Mouse (Mus musculus) embryo, embryonic 11.5 days (tissue): ENCODE data around the gene March2.

ENCODE experiments used
- DNase-seq: peaks from one replicate; pipeline ENCODE4 v3.0.0-alpha.2; 2012; ENCODE audit warnings: low read depth, low spot score

Gene March2

DNA sequence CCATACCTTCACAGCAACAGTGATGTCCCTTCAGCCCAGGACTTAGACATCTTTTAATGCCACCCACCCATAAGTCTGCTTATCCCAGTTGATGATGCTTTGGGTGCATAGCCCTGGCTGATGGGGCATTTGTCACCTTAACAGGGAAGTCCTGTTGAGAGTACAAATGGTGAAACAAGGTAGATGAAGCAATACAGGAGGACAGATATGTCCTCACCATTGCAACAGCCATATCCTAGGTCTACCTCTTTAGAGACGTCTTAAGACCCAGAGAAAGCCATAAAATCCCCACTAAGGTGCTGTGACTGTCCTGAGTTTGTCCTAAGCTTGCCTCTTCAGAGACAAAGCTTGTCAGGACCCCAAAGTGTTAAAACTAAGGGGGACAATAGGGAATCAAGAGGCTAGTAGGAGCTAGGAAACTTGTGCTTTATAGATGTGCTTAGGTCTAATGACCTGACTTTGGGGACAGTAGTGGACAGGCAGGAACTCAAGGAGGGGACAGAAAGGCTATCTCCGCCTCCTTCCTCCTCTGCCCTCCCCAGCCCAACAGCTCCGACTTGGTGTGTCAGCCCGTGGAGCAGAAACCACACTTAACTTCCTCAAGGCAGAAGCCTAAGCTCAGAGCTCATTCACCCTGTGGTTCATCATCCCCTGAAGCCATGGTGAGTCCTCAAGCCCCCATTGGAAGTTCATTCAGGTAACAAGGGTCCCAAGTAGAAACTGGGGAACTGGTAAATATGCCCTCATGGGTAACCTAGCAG lies 80.8 kb downstream of the March2 start, which contains the start of gene Pram1:
TSS of gene Pram1 (plus strand) at position 541 of the 761 bp plus-strand sequence.
- DNase-seq, result no peak

DNA sequence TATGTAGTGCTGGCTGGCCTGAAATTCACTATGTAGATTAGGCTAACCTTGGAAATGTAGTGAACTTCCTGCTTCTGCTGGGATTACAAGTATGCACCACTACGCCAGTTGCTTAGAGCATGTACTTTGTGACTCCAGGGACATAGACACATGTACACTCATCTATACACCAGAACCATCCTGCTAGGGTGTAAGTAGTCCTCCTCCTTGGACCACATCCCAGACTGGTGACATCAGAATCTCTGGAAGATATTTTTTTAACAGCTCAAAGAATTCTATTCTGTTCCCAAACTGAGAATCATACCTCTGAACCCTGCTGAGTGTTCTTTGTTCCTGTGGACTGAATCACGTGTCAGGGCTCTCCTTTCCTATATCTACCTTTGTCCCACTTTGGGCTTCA lies 81.4 kb downstream of the March2 start:
- DNase-seq, result no peak
